Mouse (Mus musculus) erythroblast, embryonic 14.5 days (primary cell): Measurements from ENCODE around the gene Macf1.

ENCODE experiments used
- GATA1 ChIP-seq: IDR thresholded peaks from 2 replicates; pipeline ENCODE4 v1.6.1; 2012; ENCODE audit warnings: low read length, inconsistent platforms, mixed read lengths
- TAL1 ChIP-seq: IDR thresholded peaks from 3 replicates; pipeline ENCODE4 v1.6.1; 2012; ENCODE audit warnings: low read length, inconsistent platforms, mixed read lengths

- TF ChIP-seq TAL1: no peak
- TF ChIP-seq GATA1: no peak
Measured at GRCm38 (mm10) chr4:123592046-123592445, 92.1 kb downstream of the Macf1 start.
